Mouse (Mus musculus): ENCODE measurements around the gene Cd151.

- TF ChIP-seq CTCF (IDR thresholded peaks at IDR 0.05; ENCODE audit: extremely low read depth, insufficient read length, insufficient replicate concordance, low read depth, low read length), result no peak
- TF ChIP-seq POLR2A (IDR thresholded peaks at IDR 0.05; ENCODE audit: low read depth, low read length), result no peak
These were observed 5.6 kb downstream of the Cd151 start for GRCm38 (mm10) chr7:141472763-141473162.

Measured in small intestine, adult 2 months (tissue).